Mouse (Mus musculus) v-Abl transformed pro-B cells (cell line): ENCODE results near the gene Fer.

Source experiments
- in situ Hi-C, 2 experiments: fragments of 400-800 bp; cut with MboI; formaldehyde crosslinking; loops; one replicate each; pipeline ENCODE4 v1.15.1; 2025; ENCODE audit not compliant: unreplicated experiment in 2 of 2

Fer gene

DNA sequence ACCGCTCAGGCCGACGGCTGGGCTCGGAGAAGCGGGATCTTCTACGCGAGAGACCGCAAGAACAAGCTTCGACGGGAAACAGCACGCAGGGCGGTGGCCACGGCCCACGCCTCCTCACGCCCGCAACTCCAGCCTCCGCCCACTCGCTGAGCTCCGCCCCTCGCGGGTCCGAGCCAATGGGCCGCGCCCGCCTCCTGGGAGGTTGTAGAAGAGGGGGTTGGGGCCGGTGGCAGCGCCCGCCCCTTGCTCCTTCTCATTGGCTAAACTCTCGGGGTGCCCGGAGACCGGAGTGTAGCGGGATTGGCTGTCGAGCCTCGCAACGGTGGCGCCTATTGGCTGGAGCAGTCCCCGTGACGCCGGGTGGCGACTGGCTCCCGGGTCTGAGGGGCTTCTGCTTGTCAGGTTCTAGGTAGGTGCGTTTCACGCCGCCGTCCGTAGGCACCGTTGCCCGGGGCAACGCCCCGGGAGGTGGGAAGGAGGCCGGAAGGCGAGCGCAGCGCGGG is 836 bp downstream of the Fer start, which contains the start of gene A930002H24Rik:
A930002H24Rik (minus strand) TSS at position 145 of the 503 bp plus-strand sequence.
- in situ Hi-C loops, result no loop called here

DNA sequence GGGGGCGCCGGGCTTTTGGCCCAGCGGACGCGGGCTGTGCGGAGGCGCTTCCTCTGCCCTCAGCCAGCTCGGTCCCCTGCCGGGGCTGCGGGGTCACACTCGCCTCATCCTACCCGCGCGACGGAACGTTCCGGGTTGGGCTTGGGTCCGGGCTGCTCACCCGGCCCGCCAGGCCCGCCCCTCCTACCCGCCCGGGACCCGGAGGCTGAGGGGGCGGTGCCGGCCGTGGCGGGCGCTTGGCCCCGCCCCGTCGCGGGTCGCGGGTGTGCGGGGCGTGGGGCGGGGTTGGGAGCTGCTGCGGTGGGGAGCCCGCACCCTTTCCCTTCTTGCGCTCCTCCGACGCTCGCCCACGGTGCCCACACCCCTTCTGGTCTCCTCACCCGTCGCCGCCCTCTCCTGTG is 1.3 kb downstream of the Fer start:
- in situ Hi-C loops, result no loop called here

DNA sequence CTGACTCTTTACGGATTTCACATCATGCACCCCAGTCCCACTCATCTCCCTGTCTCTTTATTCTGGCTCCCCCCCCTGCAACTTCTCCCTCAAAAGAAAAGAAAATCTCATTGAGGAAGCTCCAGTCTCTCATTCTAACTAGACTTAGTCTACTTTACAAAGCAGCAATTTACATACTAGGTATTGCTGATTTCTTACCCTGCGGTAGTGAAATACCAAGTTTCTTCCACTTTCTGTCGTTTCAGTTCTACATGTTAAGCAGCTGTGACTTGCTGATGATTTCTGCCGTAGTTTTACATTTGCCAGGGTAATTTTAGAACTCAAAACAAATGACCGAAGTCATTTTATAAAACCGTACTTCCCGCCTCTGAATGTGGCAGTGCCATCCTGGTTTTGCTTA is 8.9 kb downstream of the Fer start:
- in situ Hi-C loops, result no loop called here

DNA sequence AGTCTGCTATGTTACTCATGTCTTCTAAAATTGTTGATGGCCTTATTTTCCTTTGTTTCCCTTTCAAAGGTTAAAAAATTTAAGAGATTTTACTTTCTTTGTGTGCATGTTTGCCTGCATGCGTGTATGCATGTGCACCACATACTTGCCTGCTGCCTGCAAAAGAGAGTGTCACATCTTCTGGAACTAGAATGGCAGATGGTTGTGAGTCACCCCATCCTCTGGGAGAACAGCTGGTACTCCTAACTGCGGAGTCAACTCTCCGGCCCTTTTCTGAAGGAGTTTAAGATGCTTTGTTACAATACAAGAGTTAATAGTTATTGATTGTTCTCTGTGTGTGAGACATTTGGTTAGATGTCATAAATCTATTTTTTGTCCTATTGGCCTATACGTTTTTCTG is 16.0 kb downstream of the Fer start:
- in situ Hi-C loops, result no loop called here

DNA sequence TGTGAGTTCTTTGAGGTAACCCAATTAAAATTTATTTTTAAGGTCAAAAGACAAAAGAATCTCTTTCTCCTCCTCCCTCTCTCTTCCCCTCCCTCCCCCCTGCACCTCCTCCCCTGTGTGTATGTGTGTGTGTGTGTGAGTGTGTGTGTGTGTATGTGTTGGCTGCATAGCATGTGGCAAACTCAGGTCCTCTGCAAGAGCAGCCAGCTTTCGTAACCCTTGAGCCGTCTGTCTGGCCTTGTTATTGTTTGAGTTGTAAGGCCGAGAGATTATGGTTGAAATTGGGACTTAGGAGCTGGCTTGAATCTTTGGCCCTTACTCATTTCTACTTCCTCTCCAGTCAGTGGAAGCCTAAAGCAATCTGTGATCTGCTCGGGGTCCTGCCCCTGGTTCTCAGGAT is 17.1 kb downstream of the Fer start:
- in situ Hi-C loops, result no loop called here

DNA sequence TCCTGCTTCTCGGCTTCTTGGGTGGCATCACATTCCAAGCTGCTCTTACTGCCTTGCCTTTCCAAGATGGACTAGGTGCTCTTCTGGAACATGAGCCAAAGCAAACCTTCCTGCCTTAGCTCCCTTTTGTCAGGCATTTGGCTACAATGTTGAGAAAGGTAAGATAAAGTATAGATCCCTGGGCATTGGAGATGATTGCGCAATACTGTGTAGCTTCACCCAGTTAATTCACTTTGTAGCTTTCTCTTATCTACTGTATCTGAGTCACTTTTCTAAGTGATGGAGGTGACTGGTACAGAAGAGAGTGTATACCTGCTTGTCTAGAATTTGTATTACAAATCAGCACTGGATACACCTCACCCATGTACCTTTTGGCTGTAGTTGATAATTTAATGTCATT is 24.1 kb downstream of the Fer start:
- in situ Hi-C loops, result no loop called here

DNA sequence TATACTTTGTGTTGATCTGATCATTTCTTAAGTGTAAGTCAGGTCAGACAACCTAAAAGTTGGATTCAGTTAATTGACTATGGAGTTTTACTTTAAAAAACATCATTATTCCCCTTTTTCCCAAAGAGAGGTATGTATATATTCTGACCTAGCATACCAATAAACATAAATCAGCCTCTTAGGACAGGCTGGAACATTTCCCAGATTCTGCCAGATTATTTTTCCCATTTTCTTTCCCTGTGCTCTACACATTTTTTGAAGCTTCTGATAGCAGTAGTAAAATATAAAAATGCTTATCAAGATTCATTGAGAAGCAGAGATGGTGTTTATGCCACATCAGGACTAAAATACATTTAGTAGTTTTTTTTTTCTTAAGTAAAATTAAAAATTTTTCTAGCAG is 27.7 kb downstream of the Fer start:
- in situ Hi-C loops, result no loop called here

DNA sequence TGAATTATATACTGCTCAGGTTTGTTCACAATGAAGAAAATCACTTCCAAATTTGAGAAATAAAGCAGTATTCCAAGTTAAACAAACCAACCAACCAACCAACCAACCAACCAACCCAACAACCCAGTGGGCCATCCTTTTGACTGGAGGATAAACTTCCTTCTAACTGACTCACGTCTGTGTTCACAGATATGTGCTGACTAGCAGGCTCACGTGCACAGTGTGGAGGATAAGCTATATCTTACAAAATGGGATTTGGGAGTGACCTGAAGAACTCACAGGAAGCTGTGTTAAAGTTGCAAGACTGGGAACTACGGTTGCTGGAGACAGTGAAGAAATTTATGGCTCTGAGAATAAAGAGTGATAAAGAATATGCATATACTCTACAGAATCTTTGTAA is 33.0 kb downstream of the Fer start:
- in situ Hi-C loops, result no loop called here

DNA sequence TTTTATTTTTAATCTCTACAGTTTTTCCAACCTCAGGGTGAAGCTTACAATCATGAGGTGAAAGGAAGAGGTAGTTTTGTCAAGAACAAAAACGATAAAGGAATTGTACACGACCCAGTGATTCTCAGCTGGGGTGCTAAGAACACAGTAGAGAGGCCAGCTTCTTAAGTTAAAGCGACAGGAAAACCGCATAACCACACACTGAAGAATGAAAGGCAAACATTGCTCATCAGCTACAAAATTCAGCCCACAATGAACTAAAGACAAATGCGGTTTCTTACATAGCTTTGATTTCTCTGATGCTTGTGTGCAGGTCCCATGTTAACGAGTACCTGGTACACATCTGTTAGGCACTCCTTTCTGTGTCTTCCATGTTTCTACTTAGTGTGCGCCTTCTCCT is 34.2 kb downstream of the Fer start:
- in situ Hi-C loops, result no loop called here

DNA sequence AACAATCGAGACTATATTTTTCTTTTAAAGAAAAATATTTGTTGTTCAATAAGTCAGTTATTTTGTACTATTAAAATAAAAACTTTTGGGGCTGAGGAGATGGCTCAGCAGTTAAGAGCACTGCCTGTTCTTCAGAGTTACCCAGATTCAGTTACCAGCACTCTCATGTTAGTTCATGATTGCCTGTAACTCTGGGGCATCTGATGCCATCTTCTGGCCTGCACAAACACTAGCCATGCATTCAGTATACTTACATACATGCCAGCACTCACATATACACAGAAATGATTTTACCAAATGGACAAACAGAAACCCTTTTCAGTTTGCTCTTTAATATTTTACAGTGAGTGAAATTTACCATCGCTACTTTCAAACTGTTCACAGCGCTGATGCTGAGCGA is 46.4 kb downstream of the Fer start:
- in situ Hi-C loops, result no loop called here

DNA sequence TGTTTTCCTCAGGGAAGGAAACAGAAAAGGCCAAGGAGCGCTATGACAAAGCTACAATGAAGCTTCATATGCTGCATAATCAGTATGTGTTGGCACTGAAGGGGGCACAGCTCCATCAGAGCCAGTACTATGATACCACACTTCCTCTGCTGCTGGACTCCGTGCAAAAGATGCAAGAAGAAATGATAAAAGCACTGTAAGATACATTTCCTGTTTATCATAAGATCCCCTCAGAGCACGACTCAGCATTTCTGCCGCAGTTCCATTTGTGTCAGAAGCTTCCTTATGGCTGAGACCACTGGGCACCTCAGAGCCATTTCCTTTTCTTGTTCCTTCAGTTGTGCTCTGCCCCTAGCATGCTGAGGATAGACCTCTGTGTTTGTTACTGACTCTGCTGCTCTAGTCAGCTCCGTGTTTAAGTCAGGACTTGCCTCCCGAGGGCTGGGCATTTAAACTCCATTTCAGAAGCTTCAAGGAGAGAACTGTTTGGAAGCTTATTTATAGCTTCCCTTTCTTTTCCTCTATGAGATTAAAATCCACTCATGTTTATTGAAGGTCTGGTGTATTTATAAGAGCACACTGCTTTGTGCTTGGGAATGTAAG is 58.8 kb downstream of the Fer start:
- in situ Hi-C loops, result no loop called here

DNA sequence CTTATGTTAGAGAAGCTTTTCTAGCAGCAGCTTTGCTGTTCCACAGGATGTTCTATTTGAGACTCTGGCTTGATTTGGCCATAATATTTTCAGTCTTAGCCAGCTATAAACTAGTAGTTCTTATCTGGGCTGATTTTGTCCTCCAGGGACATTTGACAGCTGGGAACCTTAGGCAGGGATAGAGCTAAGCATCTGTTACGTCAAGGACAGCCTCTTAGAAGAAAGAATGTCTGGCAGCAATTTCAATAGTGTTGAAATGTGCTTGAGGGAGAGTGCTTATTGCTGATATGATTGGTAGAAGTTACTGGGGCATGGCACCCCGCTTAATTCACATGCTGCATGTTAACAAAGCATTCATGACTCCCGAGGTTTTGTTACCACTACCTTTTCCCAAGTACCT is 62.7 kb downstream of the Fer start:
- in situ Hi-C loops, result no loop called here

DNA sequence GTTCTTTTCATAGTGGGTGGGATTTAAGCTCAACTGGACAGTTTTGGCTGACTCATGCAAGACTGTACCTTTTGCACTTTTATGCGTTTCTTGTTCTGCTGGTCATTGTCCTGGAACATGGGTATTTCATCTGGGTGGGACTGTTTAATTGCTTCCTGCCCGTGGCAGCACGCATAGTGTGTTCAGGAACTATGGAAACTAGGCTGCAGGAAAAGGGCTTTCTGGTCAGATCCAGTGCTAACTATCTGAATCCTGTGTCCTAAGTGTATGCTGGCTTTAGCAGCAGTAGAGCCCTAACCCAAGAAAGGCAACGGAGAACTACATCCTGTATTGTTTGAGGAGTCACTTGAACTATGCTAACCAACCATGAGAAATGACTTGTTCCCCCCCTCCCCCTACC is 67.8 kb downstream of the Fer start:
- in situ Hi-C loops, result no loop called here

DNA sequence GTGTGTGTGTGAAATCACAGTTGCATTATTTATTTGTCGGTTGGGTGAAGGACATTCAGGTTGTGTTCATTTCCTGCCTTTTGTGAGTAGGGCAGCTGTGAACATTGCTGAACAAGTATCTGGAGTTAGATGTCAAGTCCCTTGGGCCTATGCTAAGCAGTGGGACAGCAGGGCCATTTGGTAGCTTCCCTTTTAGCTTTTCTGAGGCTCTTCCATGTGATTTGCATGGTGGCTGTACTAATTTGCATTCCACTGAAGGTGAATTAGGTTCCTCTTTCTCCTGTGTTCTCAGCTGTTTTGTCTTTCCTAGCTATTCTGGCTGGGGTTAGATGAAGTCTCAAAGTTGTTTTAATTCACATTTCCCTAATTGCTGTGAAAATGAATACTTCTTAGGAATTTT is 68.7 kb downstream of the Fer start:
- in situ Hi-C loops, result no loop called here

DNA sequence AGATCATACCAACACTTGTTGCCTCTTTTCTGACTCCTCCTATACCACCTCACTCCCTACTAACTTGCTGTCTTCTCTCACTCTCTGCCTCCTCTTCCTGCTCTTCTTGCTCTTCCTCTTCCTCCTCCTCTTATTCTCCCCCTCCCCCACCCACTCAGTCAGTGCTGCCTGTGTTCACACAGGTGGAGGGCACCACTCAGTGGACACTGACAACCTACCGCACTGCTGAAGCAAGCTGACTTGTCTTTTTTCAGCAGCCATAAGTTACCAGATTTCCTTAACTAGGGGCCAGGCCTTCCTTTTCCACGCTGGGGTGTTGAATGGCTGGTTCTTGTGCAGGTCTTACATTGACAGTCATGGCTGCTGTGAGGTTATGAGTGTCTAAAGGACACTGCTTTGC is 72.5 kb downstream of the Fer start:
- in situ Hi-C loops, result no loop called here

DNA sequence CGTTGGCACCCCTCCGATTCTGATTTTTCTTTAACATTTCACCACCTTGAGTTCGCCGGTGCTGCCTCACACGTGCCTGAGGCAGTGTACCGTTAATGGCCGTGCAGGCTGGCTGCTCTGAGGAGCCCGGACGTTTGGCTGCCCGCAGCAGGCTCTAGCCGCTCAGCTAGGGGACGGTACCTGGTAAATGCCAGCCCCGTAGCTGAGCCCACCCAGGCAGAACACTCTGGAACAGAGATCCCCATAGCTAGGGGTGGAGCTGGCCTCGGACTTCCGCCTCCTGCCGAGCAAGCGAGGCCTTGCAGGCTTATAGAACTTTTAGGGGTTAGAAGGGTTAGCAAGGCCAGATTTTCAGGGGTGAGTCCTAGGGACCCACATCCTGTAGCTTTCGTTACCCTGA is 75.0 kb downstream of the Fer start:
- in situ Hi-C loops, result no loop called here

DNA sequence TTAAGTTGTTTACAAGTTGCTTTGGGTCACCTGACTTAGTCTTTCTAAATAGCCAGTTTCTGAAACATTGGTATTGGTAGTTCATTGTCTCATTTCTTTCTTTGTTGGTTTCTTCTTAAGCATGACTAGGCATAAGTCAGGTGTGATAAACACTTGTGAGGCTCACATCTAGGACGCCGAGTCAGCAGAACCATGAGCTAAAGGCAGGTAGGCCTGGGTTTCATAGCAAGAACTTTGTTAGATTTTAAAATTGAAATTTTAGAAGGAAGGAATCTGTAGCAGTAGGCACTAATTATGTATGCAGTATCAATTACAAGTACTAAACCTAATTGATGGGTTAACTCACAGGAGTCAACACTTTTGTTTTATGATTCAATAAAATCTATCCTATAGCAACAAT is 83.9 kb downstream of the Fer start:
- in situ Hi-C loops, result no loop called here

DNA sequence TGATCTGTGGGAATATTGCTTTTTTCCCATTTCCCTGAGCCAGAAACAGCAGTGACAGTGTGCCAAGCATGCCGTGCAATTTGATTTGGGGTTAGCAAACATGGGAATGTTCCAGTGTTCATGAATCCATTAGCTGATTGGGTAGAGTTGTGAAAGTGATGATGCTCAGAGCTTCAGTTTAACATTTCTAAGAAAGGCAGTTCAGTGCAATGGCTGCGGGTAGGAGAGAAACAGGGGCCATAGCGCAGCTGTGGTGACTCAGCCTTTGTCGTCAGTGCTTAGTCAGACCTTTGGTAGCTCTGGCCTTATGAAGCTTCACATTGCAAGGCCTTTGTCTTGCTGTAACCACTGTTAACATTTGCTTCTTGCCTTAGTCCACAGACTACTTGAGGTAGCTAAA is 85.9 kb downstream of the Fer start:
- in situ Hi-C loops, result no loop called here

DNA sequence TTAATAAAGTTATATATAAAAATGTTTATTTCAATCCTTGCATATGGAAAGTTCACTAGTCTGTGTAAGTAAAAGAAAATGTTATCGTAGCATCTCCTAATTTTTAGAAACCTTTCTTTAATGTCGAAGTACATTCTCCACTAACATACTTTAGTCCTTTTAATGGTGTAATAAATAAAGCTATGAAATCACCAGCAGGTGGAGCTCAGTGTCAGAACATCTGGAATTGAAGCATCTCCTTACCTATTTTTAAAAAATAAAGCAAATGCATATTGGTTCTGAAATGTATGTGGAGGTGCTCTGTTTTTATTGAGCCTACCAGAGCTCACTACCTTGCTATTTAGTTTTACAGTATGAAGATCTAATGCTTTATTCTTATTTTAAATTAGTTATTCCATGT is 88.6 kb downstream of the Fer start:
- in situ Hi-C loops, result loop anchor here in 1 of 2 experiments (10.0 kb wide), 1 partner anchor 1373 kb away; no protein-coding TSS in a partner anchor

DNA sequence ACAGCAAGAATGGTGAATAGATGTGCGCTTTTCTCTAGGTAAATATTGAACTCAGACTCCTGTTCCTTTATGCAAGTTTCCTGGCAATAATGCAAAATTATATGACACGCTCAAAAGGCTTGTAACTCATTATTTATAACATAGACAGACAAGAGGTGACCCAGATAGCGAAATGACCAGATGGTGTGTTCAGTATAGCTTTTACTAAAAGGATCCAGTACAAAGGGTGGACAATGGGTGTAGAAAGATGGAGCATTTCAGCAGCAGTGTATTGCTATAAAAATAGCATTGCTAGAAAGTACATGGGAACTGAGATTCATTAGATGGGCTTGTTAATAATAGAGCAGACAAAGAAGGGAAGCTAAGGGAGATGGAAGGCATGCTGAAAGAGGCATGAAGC is 104.2 kb downstream of the Fer start:
- in situ Hi-C loops, result no loop called here

DNA sequence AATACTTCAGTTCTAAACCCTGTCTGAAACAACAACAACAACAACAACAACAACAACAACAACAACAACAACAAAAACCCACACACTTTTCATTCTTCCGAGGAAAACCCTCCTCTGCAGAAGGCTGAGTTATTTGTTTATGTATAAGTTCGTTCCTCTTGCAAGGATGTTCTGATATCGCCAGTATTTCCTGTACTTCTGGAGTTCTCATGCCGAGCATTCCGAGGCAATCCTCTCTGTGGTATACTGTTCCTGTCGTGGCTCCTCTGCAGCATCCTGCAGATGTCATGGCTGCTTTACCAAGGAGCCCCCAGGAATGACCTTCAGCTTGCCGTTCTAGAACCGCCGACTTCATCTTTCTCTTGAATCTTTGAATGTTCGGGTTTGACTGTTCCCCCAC is 106.6 kb downstream of the Fer start:
- in situ Hi-C loops, result no loop called here

DNA sequence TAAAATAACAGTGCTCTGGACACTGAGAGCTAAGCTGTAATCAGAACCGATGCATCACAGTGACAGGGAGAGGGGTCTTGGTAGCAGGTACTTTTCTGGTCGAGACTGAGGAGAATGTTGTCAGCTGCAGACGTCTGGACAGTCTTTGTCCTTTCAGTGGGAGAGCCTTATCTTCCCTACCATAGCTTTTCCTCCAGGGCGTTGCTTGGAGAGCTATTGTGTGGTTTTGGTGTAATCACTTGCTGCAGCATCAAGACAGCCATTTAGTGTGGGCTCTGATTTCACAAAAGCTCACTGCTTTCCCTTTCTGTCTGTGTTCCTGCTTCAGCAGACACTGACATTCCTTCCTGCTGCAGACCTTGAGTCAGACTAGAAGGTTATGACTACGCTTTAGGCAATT is 107.4 kb downstream of the Fer start:
- in situ Hi-C loops, result no loop called here

DNA sequence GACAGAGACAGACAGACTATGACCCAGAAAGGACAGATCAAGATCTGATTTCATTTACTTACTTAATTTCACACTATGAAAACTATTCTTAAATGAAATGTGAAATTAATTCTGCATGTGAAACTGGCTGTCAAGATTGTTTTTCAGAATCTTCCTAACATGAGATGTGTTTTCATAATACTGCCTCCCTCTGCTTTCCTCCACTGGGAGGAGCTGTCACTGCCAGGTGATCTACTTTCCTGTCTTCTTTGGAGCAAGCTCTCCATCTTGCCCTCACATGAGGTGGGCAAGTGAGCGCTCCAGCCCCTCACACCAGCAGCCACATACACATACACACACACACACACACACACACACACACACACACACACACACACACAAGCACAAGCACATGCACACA is 108.1 kb downstream of the Fer start:
- in situ Hi-C loops, result no loop called here
